Mouse (Mus musculus) heart, postnatal 0 days (tissue): ENCODE measurements around the gene Klhl32.

Experiments used
- CTCF ChIP-seq: IDR thresholded peaks from 2 replicates; pipeline ENCODE4 v1.5.1; 2016; ENCODE audit warnings: antibody characterized with exemption, control low read depth, low read depth
- EP300 ChIP-seq: IDR thresholded peaks from 2 replicates; pipeline ENCODE4 v1.6.1; 2016; ENCODE audit warnings: antibody characterized with exemption, low read depth

DNA sequence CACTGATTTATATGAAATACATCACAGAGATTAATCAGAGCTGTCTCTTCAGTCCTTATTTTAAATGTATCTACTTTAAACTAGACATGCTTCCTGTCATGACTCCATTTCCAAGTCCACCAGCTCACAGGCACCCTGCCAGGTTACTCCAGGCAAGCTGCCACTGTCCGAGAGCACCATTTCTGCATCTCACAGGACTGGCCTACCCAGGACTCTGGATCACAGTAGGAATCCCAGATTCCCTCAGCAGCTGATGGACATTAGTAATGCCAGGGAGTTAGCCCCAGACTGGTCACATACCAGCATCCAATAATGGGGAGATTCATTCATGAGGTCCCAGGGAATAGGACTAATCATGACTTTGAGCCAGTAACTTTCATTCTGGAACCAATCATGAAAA lies 54.7 kb downstream of the Klhl32 start:
- TF ChIP-seq CTCF (no peak), EP300 (no peak)
